Mouse (Mus musculus) neural tube, embryonic 15.5 days (tissue): ENCODE data around the gene Tbx1. TPM values are rescaled to one million over a fixed set of nuclear protein-coding genes. Genes with fewer than 3 reads are reported as not detected.

Experiments
- ATAC-seq: fragments of 200-750 bp; cut with Nextera tagmentation; 2 replicates; pipeline ENCODE4 v1.8.0; 2017; ENCODE audit warnings: mild to moderate bottlenecking, moderate TSS enrichment, moderate library complexity; ENCODE audit not compliant: low FRiP score
- H3K27ac ChIP-seq: fragments of 300-500 bp; sonication (generic); replicated peaks from 2 replicates; pipeline ENCODE4 v1.5.1; 2015; ENCODE audit warnings: mild to moderate bottlenecking, inconsistent platforms
- H3K27me3 ChIP-seq: fragments of 300-500 bp; sonication (generic); replicated peaks from 2 replicates; pipeline ENCODE4 v1.6.1; 2015; ENCODE audit warnings: inconsistent platforms
- H3K36me3 ChIP-seq: fragments of 300-500 bp; sonication (generic); 2 replicates; pipeline ENCODE4 v1.6.1; 2015; ENCODE audit warnings: inconsistent platforms
- H3K4me1 ChIP-seq: fragments of 300-500 bp; sonication (generic); 2 replicates; pipeline ENCODE4 v1.6.1; 2015; ENCODE audit warnings: inconsistent platforms
- H3K4me2 ChIP-seq: fragments of 300-500 bp; sonication (generic); 2 replicates; pipeline ENCODE4 v1.6.1; 2015; ENCODE audit warnings: inconsistent platforms, mild to moderate bottlenecking, moderate library complexity
- H3K4me3 ChIP-seq: fragments of 300-500 bp; sonication (generic); replicated peaks from 2 replicates; pipeline ENCODE4 v1.5.1; 2015; ENCODE audit warnings: mild to moderate bottlenecking, inconsistent platforms
- H3K9ac ChIP-seq: fragments of 300-500 bp; sonication (generic); replicated peaks from 2 replicates; pipeline ENCODE4 v1.6.1; 2015; ENCODE audit warnings: mild to moderate bottlenecking, inconsistent platforms
- H3K9me3 ChIP-seq: fragments of 300-500 bp; sonication (generic); replicated peaks from 2 replicates; pipeline ENCODE4 v1.6.1; 2016; ENCODE audit warnings: inconsistent platforms
- WGBS: fragments of 180-500 bp; shearing (Covaris S2); methylation state at CpG from one replicate; pipeline ENCODE4 v1.1.7; 2015; ENCODE audit warnings: mixed read lengths; 5-methylcytosine and 5-hydroxymethylcytosine counted together
- polyA plus RNA-seq: library from polyadenylated mRNA; unstranded; fragments of >200 nt; fragmentation: Nextera tagmentation; extraction: Ambion mirVana; gene quantifications from 2 replicates; pipeline ENCODE4 v1.2.1, GENCODE M21; 2015

The Tbx1 gene
- 1.2 and 1.9 TPM in 2 replicates for polyA plus RNA-seq

- H3K27me3 ChIP-seq: peaks cover 91% of the 10 kb centered on the region
- no peak within 1 kb of the TSS for H3K9ac ChIP-seq
- H3K36me3 ChIP-seq: no peaks in the 10 kb centered on the region
- H3K4me1 ChIP-seq: peaks cover 49% of the 10 kb centered on the region
- WGBS: 1% methylated on average over 48 of the region's 48 CpGs
- H3K9me3 ChIP-seq: no peaks in the 10 kb centered on the region
- peak within 1 kb of the TSS; percentile 17 for H3K4me3 ChIP-seq
- H3K4me2 ChIP-seq: peak within 1 kb of the TSS; percentile 47
- no peak within 1 kb of the TSS for H3K27ac ChIP-seq
- ATAC-seq: no peak
Measured at GRCm38 (mm10) chr16:18589804-18590790, at the start of gene Tbx1. Tbx1 (minus strand) TSS chr16:18590671.

- WGBS: 89% methylated on average over 1 of the region's 1 CpGs
Measured at GRCm38 (mm10) chr16:18639382-18639929, 49.0 kb upstream of the Tbx1 start.

GRCm38 (mm10) chr16:18638396-18638795, 47.9 kb upstream of the Tbx1 start:
- ATAC-seq: no peak
- no peaks in the 10 kb centered on the region for H3K36me3 ChIP-seq
- WGBS: 61% methylated on average over 2 of the region's 2 CpGs
- H3K4me3 ChIP-seq: no peak overlapping the region
- no peak overlapping the region for H3K27ac ChIP-seq
- no peaks in the 10 kb centered on the region for H3K9me3 ChIP-seq
- no peak overlapping the region for H3K9ac ChIP-seq
- no peaks in the 10 kb centered on the region for H3K27me3 ChIP-seq
- H3K4me1 ChIP-seq: no peaks in the 10 kb centered on the region
- H3K4me2 ChIP-seq: no peak overlapping the region

More at GRCm38 (mm10) chr16:18639382-18639929, 49.0 kb upstream of the Tbx1 start:
- Histone ChIP-seq H3K4me3 (no peak overlapping the region), H3K27me3 (no peaks in the 10 kb centered on the region), H3K9me3 (no peaks in the 10 kb centered on the region), H3K27ac (no peak overlapping the region), H3K9ac (no peak overlapping the region), H3K36me3 (no peaks in the 10 kb centered on the region), H3K4me1 (no peaks in the 10 kb centered on the region), H3K4me2 (no peak overlapping the region)
- ATAC-seq: no peak

- H3K4me3 ChIP-seq: no peak overlapping the region
- WGBS: 52% methylated on average over 3 of the region's 3 CpGs
- H3K27me3 ChIP-seq: no peaks in the 10 kb centered on the region
- no peak overlapping the region for H3K27ac ChIP-seq
- H3K36me3 ChIP-seq: no peaks in the 10 kb centered on the region
- H3K4me2 ChIP-seq: no peak overlapping the region
- H3K4me1 ChIP-seq: no peaks in the 10 kb centered on the region
- H3K9ac ChIP-seq: no peak overlapping the region
- ATAC-seq: no peak
- H3K9me3 ChIP-seq: no peaks in the 10 kb centered on the region
Measured at GRCm38 (mm10) chr16:18636804-18637203, 46.3 kb upstream of the Tbx1 start.

GRCm38 (mm10) chr16:18636401-18636800, 45.9 kb upstream of the Tbx1 start:
- Histone ChIP-seq H3K27ac (no peak overlapping the region), H3K9me3 (no peaks in the 10 kb centered on the region), H3K4me3 (no peak overlapping the region), H3K4me2 (no peak overlapping the region), H3K36me3 (no peaks in the 10 kb centered on the region), H3K27me3 (no peaks in the 10 kb centered on the region), H3K9ac (no peak overlapping the region), H3K4me1 (no peaks in the 10 kb centered on the region)
- no peak for ATAC-seq
- WGBS: 89% methylated on average over 5 of the region's 5 CpGs

- H3K27me3 ChIP-seq: no peaks in the 10 kb centered on the region
- no peak for ATAC-seq
- WGBS: 31% methylated on average over 1 of the region's 1 CpGs
- peaks cover 14% of the 10 kb centered on the region for H3K4me1 ChIP-seq
- no peak overlapping the region for H3K4me2 ChIP-seq
- no peak overlapping the region for H3K4me3 ChIP-seq
- no peaks in the 10 kb centered on the region for H3K36me3 ChIP-seq
- no peak overlapping the region for H3K27ac ChIP-seq
- no peak overlapping the region for H3K9ac ChIP-seq
- H3K9me3 ChIP-seq: no peaks in the 10 kb centered on the region
Measured at GRCm38 (mm10) chr16:18633333-18633732, 42.9 kb upstream of the Tbx1 start.

GRCm38 (mm10) chr16:18632816-18633215, 42.3 kb upstream of the Tbx1 start:
- Histone ChIP-seq H3K4me3 (no peak overlapping the region), H3K27me3 (no peaks in the 10 kb centered on the region), H3K9me3 (no peaks in the 10 kb centered on the region), H3K27ac (no peak overlapping the region), H3K4me1 (peaks cover 19% of the 10 kb centered on the region), H3K36me3 (no peaks in the 10 kb centered on the region), H3K9ac (no peak overlapping the region), H3K4me2 (no peak overlapping the region)
- 61% methylated on average over 2 of the region's 2 CpGs for WGBS
- no peak for ATAC-seq

GRCm38 (mm10) chr16:18632059-18632458, 41.6 kb upstream of the Tbx1 start:
- H3K36me3 ChIP-seq: no peaks in the 10 kb centered on the region
- H3K4me2 ChIP-seq: no peak overlapping the region
- no peak overlapping the region for H3K27ac ChIP-seq
- no peak overlapping the region for H3K4me3 ChIP-seq
- peaks cover 26% of the 10 kb centered on the region for H3K4me1 ChIP-seq
- 46% methylated on average over 3 of the region's 3 CpGs for WGBS
- H3K9ac ChIP-seq: no peak overlapping the region
- H3K9me3 ChIP-seq: no peaks in the 10 kb centered on the region
- ATAC-seq: no peak
- 0 out of 2 replicates have a peak, but pooled peaks cover 3% of the 10 kb centered on the region for H3K27me3 ChIP-seq

- Histone ChIP-seq H3K4me1 (peaks cover 36% of the 10 kb centered on the region), H3K4me3 (no peak overlapping the region), H3K9me3 (no peaks in the 10 kb centered on the region), H3K27ac (no peak overlapping the region), H3K36me3 (no peaks in the 10 kb centered on the region), H3K9ac (no peak overlapping the region), H3K27me3 (0 out of 2 replicates have a peak, but pooled peaks cover 3% of the 10 kb centered on the region), H3K4me2 (no peak overlapping the region)
- ATAC-seq: no peak
- WGBS: 51% methylated on average over 7 of the region's 7 CpGs
Measured at GRCm38 (mm10) chr16:18631141-18631540, 40.7 kb upstream of the Tbx1 start.

- peak overlapping the region; percentile 85 for H3K4me3 ChIP-seq
- peak overlapping the region; percentile 98 for H3K9ac ChIP-seq
- ATAC-seq: no peak; the same call in 1 of the 2 replicates
- WGBS: 50% methylated on average over 5 of the region's 5 CpGs
- peaks cover 10% of the 10 kb centered on the region for H3K27me3 ChIP-seq
- peak overlapping the region; percentile 92 for H3K4me2 ChIP-seq
- peaks cover 43% of the 10 kb centered on the region for H3K4me1 ChIP-seq
- no peaks in the 10 kb centered on the region for H3K9me3 ChIP-seq
- H3K36me3 ChIP-seq: no peaks in the 10 kb centered on the region
- H3K27ac ChIP-seq: peak overlapping the region; percentile 87
Measured at GRCm38 (mm10) chr16:18630291-18630690, 39.8 kb upstream of the Tbx1 start.

GRCm38 (mm10) chr16:18629390-18630231, 39.1 kb upstream of the Tbx1 start, which contains the start of gene Sept5:
Sept5 (minus strand) TSS chr16:18629954.
- Histone ChIP-seq H3K27me3 (peaks cover 17% of the 10 kb centered on the region), H3K9ac (peak within 1 kb of the TSS; percentile 98), H3K4me2 (peak within 1 kb of the TSS; percentile 92), H3K27ac (peak within 1 kb of the TSS; percentile 87), H3K9me3 (no peaks in the 10 kb centered on the region), H3K36me3 (peaks cover 5% of the 10 kb centered on the region), H3K4me3 (peak within 1 kb of the TSS; percentile 85), H3K4me1 (peaks cover 43% of the 10 kb centered on the region)
- WGBS: under 1% methylated on average over 82 of the region's 93 CpGs
- peak; percentile 79 for ATAC-seq
